Mouse (Mus musculus) cerebellum, adult 8-10 months (tissue): ENCODE data around the gene Hfe2.

Experiments
- DNase-seq: peaks from one replicate; pipeline ENCODE4 v3.0.0; 2022

Gene Hfe2

GRCm38 (mm10) chr3:96528506-96528905 is 3.5 kb downstream of the Hfe2 start:
- no peak for DNase-seq

- no peak for DNase-seq
Observed at GRCm38 (mm10) chr3:96532050-96532449, 7.1 kb downstream of the Hfe2 start.

GRCm38 (mm10) chr3:96534300-96534699 is 9.3 kb downstream of the Hfe2 start:
- DNase-seq, result no peak

GRCm38 (mm10) chr3:96539316-96539715 is 14.3 kb downstream of the Hfe2 start:
- no peak for DNase-seq

- no peak for DNase-seq
Observed at GRCm38 (mm10) chr3:96540740-96541139, 15.8 kb downstream of the Hfe2 start.

GRCm38 (mm10) chr3:96541328-96542078 is 16.5 kb downstream of the Hfe2 start:
- DNase-seq, result no peak

GRCm38 (mm10) chr3:96542554-96542953 is 17.6 kb downstream of the Hfe2 start:
- DNase-seq, result no peak

- no peak for DNase-seq
Observed at GRCm38 (mm10) chr3:96543345-96543744, 18.4 kb downstream of the Hfe2 start.

- no peak for DNase-seq
Observed at GRCm38 (mm10) chr3:96545565-96545964, 20.6 kb downstream of the Hfe2 start.

GRCm38 (mm10) chr3:96546880-96547279 is 21.9 kb downstream of the Hfe2 start:
- no peak for DNase-seq

GRCm38 (mm10) chr3:96547389-96547960 is 22.5 kb downstream of the Hfe2 start:
- peak; percentile 79 for DNase-seq

GRCm38 (mm10) chr3:96548824-96549223 is 23.9 kb downstream of the Hfe2 start:
- DNase-seq, result no peak

GRCm38 (mm10) chr3:96549346-96549745 is 24.4 kb downstream of the Hfe2 start:
- DNase-seq, result no peak

- no peak for DNase-seq
Observed at GRCm38 (mm10) chr3:96551203-96551602, 26.2 kb downstream of the Hfe2 start.

- DNase-seq, result no peak
Observed at GRCm38 (mm10) chr3:96551890-96552289, 26.9 kb downstream of the Hfe2 start.

- DNase-seq, result no peak
Observed at GRCm38 (mm10) chr3:96553601-96554000, 28.6 kb downstream of the Hfe2 start.

GRCm38 (mm10) chr3:96554251-96554650 is 29.3 kb downstream of the Hfe2 start:
- DNase-seq, result no peak

- no peak for DNase-seq
Observed at GRCm38 (mm10) chr3:96555041-96555596, 30.1 kb downstream of the Hfe2 start.

GRCm38 (mm10) chr3:96555999-96556614 is 31.1 kb downstream of the Hfe2 start:
- DNase-seq, result no peak

- DNase-seq, result no peak
Observed at GRCm38 (mm10) chr3:96556651-96557635, 32.0 kb downstream of the Hfe2 start.

GRCm38 (mm10) chr3:96557694-96558093 is 32.7 kb downstream of the Hfe2 start, which contains the start of gene Txnip:
Txnip (plus strand) TSS chr3:96557957.
- DNase-seq, result peak; percentile 82

- no peak for DNase-seq
Observed at GRCm38 (mm10) chr3:96558159-96558558, 33.2 kb downstream of the Hfe2 start.
